Mouse (Mus musculus): Measurements from ENCODE around the gene Eaf2.

Eaf2 gene

GRCm38 (mm10) chr16:36784594-36785313 lies 90.0 kb downstream of the Eaf2 start, which contains the start of gene Slc15a2:
TSS of gene Slc15a2 (minus strand) at chr16:36784962.
- in situ Hi-C loops (cut with MboI; ENCODE audit: low pct_unique_long_range_greater_than_20kb in 1 of 2, low sequenced_read_pairs in 2 of 2, unreplicated experiment in 1 of 2): no loop called here

GRCm38 (mm10) chr16:36784146-36784545 lies 90.7 kb downstream of the Eaf2 start:
- in situ Hi-C loops (cut with MboI; ENCODE audit: low pct_unique_long_range_greater_than_20kb in 1 of 2, low sequenced_read_pairs in 2 of 2, unreplicated experiment in 1 of 2): no loop called here

- in situ Hi-C loops (cut with MboI; ENCODE audit: low pct_unique_long_range_greater_than_20kb in 1 of 2, low sequenced_read_pairs in 2 of 2, unreplicated experiment in 1 of 2): no loop called here
Measured at GRCm38 (mm10) chr16:36775658-36776057, 99.1 kb downstream of the Eaf2 start.

GRCm38 (mm10) chr16:36772996-36773395 lies 101.8 kb downstream of the Eaf2 start:
- in situ Hi-C loops (cut with MboI; ENCODE audit: low pct_unique_long_range_greater_than_20kb in 1 of 2, low sequenced_read_pairs in 2 of 2, unreplicated experiment in 1 of 2): no loop called here

GRCm38 (mm10) chr16:36771703-36772102 lies 103.1 kb downstream of the Eaf2 start:
- in situ Hi-C loops (cut with MboI; ENCODE audit: low pct_unique_long_range_greater_than_20kb in 1 of 2, low sequenced_read_pairs in 2 of 2, unreplicated experiment in 1 of 2): no loop called here

- in situ Hi-C loops (cut with MboI; ENCODE audit: low pct_unique_long_range_greater_than_20kb in 1 of 2, low sequenced_read_pairs in 2 of 2, unreplicated experiment in 1 of 2): no loop called here
Measured at GRCm38 (mm10) chr16:36771244-36771643, 103.6 kb downstream of the Eaf2 start.

GRCm38 (mm10) chr16:36770830-36771229 lies 104.0 kb downstream of the Eaf2 start:
- in situ Hi-C loops (cut with MboI; ENCODE audit: low pct_unique_long_range_greater_than_20kb in 1 of 2, low sequenced_read_pairs in 2 of 2, unreplicated experiment in 1 of 2): no loop called here

GRCm38 (mm10) chr16:36770191-36770771 lies 104.5 kb downstream of the Eaf2 start:
- in situ Hi-C loops (cut with MboI; ENCODE audit: low pct_unique_long_range_greater_than_20kb in 1 of 2, low sequenced_read_pairs in 2 of 2, unreplicated experiment in 1 of 2): no loop called here

GRCm38 (mm10) chr16:36751979-36752378 lies 122.8 kb downstream of the Eaf2 start:
- in situ Hi-C loops (cut with MboI; ENCODE audit: low pct_unique_long_range_greater_than_20kb in 1 of 2, low sequenced_read_pairs in 2 of 2, unreplicated experiment in 1 of 2): no loop called here

GRCm38 (mm10) chr16:36747767-36748166 lies 127.0 kb downstream of the Eaf2 start:
- in situ Hi-C loops (cut with MboI; ENCODE audit: low pct_unique_long_range_greater_than_20kb in 1 of 2, low sequenced_read_pairs in 2 of 2, unreplicated experiment in 1 of 2): no loop called here

DNA sequence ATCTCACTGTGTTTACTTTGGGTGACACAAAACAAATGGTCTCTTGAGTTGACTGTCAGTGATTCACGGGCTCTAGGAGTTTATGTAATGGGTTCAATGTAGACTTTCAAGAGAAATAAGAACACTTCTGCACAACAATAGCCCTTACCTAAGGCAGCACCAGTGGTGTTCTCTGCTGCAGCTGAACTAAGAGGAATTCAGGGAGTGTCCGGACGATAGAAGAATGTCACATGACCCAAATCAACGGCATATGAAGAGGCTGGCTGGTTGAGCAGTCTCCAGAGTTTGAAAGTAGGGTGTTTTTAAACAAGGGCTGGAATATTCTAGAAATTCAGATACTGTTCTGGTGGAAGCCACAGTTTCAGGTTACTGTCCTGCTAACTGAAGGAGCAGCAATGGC lies 127.7 kb downstream of the Eaf2 start:
- in situ Hi-C loops (cut with MboI; ENCODE audit: low pct_unique_long_range_greater_than_20kb in 1 of 2, low sequenced_read_pairs in 2 of 2, unreplicated experiment in 1 of 2): no loop called here

- in situ Hi-C loops (cut with MboI; ENCODE audit: low pct_unique_long_range_greater_than_20kb in 1 of 2, low sequenced_read_pairs in 2 of 2, unreplicated experiment in 1 of 2): no loop called here
Measured at GRCm38 (mm10) chr16:36743580-36743979, 131.2 kb downstream of the Eaf2 start.

All from mouse embryonic stem cell (cell line).